Mouse (Mus musculus) spleen, postnatal 36 days (tissue): ENCODE data around the gene Gm7137.
A peak's percentile ranks its signal among the peaks of the same experiment; 100 is the strongest.
"Not testable (repeated sequence)": the region's sequence is repeated elsewhere in the genome, so short reads cannot be mapped to it uniquely, and the experiment has no call there.

ENCODE experiments used
- DNase-seq, 2 experiments: peaks; one replicate each; pipeline ENCODE4 v3.0.0; 2022; ENCODE audit warnings: low spot score in 2 of 2, mixed read lengths in 1 of 2

Gm7137 gene

DNA sequence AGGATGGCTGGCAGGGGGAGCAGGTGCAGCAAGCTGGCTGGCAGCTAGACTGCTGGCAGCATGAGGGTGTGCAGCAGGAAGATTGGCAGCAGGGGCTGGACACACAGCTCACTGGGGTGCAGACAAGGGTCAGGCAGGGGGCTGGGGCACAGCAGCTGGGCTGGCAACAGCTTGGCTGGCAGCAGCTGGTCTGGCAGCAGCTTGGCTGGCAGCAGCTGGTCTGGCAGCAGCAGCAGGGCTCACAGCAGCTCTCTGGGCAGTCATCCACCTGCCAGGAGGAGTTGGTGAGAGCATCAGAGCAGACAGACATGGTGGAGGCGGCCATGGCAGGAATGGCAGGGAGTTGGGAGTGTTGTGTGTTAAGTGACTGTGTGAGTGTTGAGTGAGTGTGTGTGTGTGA, at the start of gene Gm7137:
TSS of gene Gm7137 (minus strand) at position 325 of the 400 bp plus-strand sequence.
- not testable (repeated sequence) for DNase-seq

DNA sequence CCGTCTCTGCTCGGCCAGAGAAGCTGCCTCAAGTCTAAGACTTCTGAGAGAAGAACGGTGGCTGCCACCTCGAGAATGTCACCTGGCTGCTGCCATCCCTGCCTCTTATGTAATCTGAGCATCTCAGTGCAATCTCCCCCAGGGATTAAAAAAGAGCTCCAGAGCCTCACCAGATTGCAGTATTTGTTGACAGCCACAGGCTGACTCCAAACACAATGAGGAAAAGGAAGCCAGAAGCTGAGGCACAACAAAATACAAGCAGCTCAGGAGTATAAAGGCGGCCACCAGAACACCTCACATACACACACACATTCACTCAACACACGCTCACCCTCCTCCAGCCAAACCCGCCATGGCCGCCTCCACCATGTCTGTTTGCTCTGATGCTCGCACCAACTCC, 47.6 kb upstream of the Gm7137 start, which contains the start of gene Krtap10-10:
TSS of gene Krtap10-10 (plus strand) at position 301 of the 400 bp plus-strand sequence.
- DNase-seq, result no peak

DNA sequence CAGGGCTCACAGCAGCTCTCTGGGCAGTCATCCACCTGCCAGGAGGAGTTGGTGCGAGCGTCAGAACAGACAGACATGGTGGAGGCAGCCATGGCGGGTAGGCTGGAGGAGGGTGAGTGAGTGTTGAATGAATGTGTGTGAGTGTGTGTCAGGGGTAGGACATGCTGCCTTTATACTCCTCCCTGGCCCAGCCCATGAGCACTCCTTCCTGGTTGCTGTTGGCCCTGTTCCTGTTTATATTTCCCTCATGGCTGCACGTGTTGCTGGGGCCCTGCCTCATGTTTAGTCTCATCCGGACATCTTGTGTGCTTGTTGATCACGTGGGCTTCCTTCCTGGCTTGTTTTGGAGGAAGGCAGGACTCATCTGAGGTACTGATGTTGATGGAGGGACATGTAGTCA, 39.0 kb upstream of the Gm7137 start, which contains the start of gene Krtap10-4:
TSS of gene Krtap10-4 (minus strand) at position 145 of the 400 bp plus-strand sequence.
- no peak for DNase-seq

DNA sequence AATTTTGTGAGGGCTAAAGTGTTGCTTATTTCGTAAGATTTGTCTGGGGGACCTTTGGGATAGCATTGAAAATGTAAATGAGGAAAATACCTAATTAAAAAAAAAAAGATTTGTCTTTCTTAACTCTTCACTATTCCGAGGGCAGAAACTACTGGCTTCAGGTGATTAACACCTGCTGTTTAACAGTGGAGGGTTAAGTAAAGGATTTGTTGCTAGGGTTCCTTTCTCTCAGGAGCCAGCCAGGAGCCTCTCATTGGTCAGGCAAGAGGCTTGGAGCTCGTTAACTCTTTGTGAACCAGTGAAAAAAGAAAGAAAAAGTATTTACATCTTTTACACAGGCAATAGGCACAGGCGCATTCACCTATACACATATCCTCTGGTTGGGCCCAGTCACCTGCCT, 31.2 kb upstream of the Gm7137 start:
- DNase-seq, result no peak

DNA sequence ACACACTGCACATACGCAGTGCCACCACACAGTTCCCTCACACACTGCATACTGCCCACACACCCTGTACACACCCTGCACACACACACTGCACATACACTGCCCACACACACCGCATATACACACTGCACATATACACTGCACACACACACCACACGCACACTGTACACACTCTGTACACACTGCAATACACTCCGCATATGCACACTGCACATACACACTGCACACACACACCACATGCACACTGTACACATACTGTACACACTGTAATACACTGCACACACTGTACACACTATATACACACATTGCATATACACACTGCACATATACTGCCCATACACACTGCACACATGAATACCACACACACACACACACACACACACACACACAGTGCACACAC, 30.5 kb upstream of the Gm7137 start:
- DNase-seq, result no peak

DNA sequence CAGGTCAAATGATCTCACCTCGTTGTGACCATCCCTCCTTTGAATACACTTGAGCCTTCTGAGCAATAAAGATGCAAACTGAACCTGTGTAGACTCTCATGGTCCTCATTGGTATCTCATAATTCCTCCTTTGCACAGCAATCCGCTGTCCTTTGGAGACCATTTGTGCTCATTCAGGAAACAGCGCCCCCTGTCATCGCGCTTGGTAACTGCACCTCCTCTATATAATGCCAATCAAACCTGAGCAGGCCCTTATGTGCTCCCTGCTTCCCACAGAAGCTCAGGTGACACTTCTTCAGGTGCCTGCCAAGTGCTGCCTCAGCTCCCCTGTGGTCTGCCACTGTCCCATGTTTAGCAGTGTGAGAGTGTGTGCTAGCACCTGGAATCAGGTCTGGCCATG, 27.5 kb upstream of the Gm7137 start:
- DNase-seq, result peak in 1 of 2 experiments; percentile 4

DNA sequence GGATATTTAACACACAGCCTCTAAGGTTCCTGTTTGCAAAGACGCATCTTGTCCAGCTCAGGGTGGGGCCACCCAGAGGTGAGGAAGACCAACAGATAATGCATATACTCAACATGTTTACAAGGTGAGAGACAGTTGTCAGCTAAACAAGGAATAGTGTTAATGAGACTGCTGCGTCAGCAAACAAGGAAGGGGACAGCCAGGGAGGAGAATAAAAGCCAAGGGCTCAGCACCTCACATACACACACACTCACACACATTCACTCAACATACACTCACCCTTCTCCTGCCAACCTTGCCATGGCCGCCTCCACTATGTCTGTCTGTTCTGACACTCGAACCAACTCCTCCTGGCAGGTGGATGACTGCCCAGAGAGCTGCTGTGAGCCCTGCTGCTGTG, 26.4 kb upstream of the Gm7137 start, which contains the start of gene Gm2696:
TSS of gene Gm2696 (plus strand) at position 301 of the 400 bp plus-strand sequence.
- no peak for DNase-seq

DNA sequence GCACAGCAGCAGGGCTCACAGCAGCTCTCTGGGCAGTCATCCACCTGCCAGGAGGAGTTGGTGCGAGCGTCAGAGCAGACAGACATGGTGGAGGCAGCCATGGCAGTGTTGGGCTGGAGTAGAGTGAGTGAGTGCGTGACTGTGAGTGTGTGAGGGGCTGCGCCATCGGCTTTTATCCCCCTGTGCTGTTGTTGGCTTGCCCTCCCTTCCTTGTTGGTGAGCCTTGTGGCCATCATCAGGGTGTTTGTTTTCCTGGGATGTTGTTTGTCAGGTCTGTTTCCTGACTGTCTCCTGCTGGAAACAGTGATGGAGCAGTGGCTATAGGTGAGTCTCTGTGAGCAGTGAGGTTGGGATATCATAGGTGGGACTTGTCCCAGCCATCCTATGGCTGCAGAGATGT, 23.7 kb upstream of the Gm7137 start, which contains the start of gene Gm9507:
TSS of gene Gm9507 (minus strand) at position 101 of the 400 bp plus-strand sequence.
- DNase-seq, result no peak

DNA sequence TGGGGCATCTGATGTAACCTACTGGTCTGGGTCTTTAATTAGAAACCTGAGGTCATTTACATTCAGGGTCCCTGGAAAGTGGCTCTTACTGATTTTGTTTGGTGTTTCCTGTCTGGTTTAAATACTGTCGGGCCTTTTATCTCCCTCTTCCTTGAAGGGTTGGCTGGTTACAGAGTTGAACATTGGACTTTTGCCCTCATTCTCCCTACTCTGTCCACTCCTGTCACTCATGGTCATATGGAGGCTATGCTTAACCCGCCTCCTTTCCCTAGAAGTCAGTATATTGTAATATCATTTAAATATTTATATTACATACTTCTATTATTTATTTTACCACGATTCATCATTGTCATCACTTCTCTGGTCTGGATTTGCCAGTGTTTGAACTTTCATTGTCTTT, 16.1 kb upstream of the Gm7137 start:
- DNase-seq, result no peak

DNA sequence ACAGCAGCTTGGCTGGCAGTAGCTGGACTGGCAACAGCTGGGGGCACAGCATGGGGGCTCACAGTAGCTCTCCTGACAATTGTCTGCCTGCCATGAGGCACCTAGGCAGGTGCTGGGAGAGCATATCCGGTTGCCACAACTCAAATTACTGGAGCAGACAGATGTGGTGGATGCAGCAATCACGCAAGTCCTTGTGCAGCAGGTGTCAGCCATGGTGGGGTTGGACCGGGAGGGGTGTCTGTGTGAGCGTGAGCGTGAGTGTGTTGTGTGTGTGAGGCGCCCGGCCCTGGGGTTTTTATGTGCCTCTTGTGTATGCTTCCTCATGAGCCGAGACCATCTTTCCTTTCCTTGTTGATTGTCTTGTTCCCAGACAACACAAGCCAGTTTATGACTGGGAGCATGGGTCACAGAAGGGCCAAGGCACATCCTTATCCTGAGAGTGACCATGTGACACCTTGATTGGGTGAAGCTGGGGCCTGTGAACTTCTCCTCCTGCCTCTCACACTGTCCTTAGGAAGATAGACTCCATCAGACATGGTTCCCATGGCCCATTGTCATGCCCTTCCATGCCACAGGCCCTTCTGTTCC, 11.0 kb upstream of the Gm7137 start, which contains the start of gene Gm19668:
TSS of gene Gm19668 (minus strand) at position 213 of the 588 bp plus-strand sequence.
- DNase-seq, result no peak

DNA sequence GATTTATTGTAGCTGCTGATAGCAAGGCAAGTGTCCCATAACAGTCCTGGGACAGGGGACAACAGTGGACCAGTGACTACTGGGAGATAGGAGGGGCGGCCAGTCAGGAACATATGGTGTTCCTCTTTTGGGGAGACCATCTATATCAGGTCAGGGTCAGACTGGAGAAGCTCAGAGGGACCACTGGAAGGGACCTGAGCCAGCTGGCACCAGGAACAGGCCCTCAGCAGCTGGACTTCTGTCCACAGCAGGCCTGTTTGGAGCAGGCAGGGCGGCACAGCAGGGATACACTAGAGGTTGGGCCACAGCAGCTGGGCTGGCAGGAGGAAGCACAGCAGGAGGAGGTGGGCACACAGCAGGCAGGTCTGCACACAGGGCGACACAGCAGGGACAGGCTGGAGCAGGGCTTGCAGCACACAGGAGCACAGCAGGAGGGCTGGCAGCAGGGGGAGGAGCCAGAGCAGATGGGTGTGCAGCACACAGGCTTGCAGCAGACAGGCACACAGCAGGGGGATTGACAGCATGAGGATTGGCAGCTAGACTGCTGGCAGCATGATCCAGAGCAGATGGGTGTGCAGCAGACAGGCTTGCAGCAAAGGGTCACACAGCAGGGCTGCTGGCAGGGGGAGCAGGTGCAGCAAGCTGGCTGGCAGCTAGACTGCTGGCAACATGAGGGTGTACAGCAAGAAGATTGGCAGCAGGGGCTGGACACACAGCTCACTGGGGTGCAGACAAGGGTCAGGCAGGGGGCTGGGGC, 10.3 kb upstream of the Gm7137 start:
- not testable (repeated sequence) for DNase-seq

DNA sequence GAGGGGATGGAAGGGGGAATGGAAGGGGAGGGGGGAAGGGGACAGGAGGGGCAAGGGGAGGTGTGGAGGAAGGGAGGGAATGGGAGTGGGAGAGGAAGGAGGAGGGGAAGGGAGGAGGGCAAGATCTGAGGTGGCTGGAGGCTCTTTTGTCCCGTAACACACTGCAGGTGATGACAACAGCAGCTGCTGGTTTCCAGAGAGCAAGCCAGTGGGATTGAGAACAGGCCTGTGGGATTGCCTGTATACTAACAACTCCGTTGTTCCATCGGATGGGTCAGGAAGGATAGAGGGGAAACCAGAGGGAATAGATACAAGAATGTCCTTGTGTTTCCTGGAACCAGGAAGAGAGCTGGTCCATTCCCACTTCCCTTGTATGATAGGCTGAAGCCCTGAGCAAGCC, 9.7 kb upstream of the Gm7137 start:
- DNase-seq, result no peak

DNA sequence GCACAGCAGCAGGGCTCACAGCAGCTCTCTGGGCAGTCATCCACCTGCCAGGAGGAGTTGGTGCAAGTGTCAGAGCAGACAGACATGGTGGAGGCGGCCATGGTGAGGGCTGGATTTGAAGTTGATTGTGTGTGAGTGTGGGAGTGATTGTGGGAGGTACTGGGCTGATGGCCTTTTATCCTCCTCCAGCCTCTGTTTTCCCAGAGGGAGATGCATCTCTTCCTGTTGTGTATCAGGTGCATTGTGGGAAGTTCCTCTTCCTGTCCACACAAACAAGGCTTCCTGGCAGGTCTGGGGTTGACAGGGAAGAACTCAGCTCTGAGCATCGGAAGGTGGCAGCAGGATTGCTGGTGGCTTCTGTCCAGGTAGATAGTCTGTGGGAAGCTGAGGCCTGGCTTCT, 7.0 kb upstream of the Gm7137 start, which contains the start of gene Gm9639:
TSS of gene Gm9639 (minus strand) at position 101 of the 400 bp plus-strand sequence.
- no peak for DNase-seq

DNA sequence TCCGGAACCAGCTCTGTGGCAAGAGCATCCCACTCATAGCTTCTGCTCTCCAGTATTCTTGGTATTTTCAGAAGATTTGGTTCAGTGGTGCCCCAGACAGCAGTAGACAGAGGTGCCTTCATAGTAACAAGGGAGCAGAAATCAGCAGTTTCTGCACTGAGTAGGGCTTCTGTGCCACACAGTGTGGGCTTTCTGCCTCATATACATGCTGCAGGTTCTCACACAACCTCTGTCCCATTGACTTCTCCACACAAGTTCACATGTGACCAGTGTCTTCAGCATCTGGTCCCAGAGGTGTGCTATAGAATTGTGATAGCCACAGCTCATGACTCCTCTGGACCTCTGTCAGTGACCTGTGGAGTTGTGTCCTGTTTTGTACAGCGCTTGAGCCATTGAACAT, 621 bp upstream of the Gm7137 start:
- no peak for DNase-seq

DNA sequence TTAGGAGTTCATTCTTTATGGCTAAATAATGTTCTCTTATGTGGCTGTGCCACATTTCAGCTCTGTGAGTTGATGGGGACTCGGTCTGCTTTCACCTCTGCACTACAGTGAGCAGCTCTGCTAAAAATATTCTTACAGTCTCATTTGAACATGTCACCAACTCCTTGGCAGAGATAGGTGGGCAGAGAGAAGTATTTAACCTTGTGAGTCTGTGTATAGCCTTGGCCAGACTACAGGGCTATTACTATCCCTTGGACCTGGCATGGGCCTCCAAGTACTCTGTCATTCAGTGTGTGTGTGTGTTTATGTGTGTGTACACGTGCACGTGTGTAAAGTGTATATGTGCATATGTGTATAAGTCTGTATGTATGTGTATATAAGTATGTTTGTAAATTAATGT, 4.6 kb downstream of the Gm7137 start:
- not testable (repeated sequence) for DNase-seq

DNA sequence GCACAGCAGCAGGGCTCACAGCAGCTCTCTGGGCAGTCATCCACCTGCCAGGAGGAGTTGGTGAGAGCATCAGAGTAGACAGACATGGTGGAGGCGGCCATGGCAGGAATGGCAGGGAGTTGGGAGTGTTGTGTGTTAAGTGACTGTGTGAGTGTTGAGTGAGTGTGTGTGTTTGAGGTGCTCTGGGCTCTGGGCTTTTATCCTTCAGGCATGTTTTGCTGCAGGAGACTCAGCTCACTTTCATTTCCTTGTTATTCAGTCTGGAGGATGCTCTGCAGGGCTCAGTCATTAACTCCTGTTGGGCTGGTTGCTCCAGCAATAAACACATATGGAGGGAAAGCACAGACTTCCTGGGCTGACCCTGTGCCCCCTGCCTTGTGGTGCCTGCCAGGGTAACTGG, 5.6 kb downstream of the Gm7137 start, which contains the start of gene Gm3250:
TSS of gene Gm3250 (minus strand) at position 101 of the 400 bp plus-strand sequence.
- not testable (repeated sequence) for DNase-seq

DNA sequence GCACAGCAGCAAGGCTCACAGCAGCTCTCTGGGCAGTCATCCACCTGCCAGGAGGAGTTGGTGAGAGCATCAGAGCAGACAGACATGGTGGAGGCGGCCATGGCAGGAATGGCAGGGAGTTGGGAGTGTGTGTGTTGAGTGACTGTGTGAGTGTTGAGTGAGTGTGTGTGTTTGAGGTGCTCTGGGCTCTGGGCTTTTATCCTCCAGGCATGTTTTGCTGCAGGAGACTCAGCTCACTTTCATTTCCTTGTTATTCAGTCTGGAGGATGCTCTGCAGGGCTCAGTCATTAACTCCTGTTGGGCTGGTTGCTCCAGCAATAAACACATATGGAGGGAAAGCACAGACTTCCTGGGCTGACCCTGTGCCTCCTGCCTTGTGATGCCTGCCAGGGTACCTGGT, 11.2 kb downstream of the Gm7137 start, which contains the start of gene Gm7138:
TSS of gene Gm7138 (minus strand) at position 101 of the 400 bp plus-strand sequence.
- not testable (repeated sequence) for DNase-seq

DNA sequence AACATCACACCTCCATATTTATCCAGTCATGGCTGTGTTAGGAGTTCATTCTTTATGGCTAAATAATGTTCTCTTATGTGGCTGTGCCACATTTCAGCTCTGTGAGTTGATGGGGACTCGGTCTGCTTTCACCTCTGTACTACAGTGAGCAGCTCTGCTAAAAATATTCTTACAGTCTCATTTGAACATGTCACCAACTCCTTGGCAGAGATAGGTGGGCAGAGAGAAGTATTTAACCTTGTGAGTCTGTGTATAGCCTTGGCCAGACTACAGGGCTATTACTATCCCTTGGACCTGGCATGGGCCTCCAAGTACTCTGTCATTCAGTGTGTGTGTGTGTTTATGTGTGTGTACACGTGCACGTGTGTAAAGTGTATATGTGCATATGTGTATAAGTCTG, 15.9 kb downstream of the Gm7137 start:
- DNase-seq, result not testable (repeated sequence)

DNA sequence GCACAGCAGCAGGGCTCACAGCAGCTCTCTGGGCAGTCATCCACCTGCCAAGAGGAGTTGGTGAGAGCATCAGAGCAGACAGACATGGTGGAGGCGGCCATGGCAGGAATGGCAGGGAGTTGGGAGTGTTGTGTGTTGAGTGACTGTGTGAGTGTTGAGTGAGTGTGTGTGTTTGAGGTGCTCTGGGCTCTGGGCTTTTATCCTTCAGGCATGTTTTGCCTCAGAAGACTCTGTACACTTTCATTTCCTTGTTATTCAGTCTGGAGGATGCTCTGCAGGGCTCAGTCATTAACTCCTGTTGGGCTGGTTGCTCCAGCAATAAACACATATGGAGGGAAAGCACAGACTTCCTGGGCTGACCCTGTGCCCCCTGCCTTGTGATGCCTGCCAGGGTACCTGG, 16.8 kb downstream of the Gm7137 start, which contains the start of gene Gm3238:
TSS of gene Gm3238 (minus strand) at position 101 of the 400 bp plus-strand sequence.
- DNase-seq, result not testable (repeated sequence)

DNA sequence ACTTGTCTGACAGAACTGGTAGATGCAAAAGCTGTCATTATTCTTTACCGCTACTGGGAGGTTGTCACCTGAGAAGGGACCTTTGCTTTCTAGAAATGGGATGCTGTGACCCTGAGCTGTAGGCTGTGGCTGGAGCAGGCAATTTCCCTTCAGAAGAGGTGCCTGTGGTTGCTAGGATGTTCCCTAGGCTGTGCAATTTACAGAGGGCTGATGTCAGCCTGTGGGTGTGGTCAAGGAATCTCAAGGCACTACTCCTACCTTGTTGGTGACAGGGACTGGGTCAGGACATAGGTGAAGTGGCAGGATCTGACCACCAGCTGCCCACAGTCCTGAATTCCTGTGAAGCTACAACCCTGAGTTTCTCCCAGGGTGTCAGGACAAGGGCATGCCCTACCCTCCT, 18.3 kb downstream of the Gm7137 start:
- no peak for DNase-seq

DNA sequence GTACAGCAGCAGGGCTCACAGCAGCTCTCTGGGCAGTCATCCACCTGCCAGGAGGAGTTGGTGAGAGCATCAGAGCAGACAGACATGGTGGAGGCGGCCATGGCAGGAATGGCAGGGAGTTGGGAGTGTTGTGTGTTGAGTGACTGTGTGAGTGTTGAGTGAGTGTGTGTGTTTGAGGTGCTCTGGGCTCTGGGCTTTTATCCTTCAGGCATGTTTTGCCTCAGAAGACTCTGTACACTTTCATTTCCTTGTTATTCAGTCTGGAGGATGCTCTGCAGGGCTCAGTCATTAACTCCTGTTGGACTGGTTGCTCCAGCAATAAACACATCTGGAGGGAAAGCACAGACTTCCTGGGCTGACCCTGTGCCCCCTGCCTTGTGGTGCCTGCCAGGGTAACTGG, 28.4 kb downstream of the Gm7137 start, which contains the start of gene Gm3233:
TSS of gene Gm3233 (minus strand) at position 101 of the 400 bp plus-strand sequence.
- DNase-seq, result not testable (repeated sequence)

DNA sequence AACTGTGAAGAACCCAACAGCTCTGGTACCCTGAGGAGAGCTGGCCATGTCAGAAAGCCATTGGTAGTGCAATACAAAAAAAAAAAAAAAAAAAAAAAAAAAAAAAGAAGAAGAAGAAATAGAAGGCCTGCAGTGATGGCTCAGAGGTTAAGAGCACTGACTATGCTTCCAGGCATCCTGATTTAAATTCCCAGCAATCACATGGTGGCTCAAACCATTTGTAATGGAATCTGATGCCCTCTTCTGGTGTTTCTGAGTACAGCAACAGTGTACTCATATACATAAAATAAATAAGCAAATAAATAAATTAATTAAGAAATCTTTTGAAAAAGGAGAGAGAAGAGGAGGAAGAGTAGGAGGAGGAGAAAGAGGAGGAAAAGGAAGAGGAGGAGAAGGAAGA, 34.6 kb downstream of the Gm7137 start:
- no peak for DNase-seq
